Mouse (Mus musculus): ENCODE results near the gene Hist1h2bb. TPM values are rescaled to one million over a fixed set of nuclear protein-coding genes. Genes with fewer than 3 reads are reported as not detected.
"Not testable (repeated sequence)": the region's sequence is repeated elsewhere in the genome, so short reads cannot be mapped to it uniquely, and the experiment has no call there.

The Hist1h2bb gene
- polyA plus RNA-seq, 1 experiment from 2014 or later, result 2.1 TPM

DNA sequence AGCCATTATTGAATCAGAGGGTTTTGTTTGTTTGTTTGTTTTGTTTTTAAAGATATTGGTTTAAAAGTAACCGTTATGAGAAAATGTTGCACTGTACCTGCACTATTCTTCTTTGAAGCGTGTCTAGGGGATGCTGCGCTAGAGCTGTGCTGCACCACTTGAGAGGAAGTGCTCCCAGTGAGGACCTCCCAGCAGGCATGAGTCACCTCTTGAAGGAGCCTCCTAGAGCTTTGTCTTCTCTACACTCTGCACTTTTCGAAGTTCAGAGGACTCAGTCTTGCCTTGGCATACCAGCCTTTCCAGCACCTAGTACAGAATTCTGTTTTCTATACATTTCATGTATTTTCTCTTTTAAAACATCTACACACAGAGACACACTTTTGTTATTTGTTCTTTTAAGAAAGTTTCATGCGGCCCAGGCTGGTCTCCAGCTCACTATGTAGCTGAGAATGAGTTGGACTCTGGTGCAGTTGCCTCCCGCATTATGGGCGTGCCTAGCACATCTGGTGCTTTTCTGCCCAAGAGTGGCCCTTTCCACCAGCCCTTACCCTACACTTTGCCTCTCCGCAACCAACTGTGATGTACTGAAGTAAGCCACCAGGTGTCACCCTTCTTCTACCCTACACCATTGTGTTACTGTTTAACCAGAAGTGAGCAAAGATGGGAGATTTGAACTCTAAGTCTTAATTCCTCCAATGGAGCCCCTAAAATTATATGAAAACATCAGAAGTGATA lies 45.6 kb upstream of the Hist1h2bb start:
- 27% methylated on average over 8 of the region's 8 CpGs for WGBS
- no peak overlapping the region for H3K4me2 ChIP-seq (ENCODE audit: low read length)
- H3K27me3 ChIP-seq (ENCODE audit: insufficient read depth, low read length), result no peaks in the 10 kb centered on the region
- no peak overlapping the region for H3K27ac ChIP-seq
- H3K36me3 ChIP-seq (ENCODE audit: insufficient read depth, low read length), result no peaks in the 10 kb centered on the region
- H3K4me1 ChIP-seq (replicated peaks; ENCODE audit: insufficient read depth, low read length), result no peaks in the 10 kb centered on the region
- no peaks in the 10 kb centered on the region for H3K9me3 ChIP-seq (replicated peaks; ENCODE audit: low read length)
- DNase-seq (ENCODE audit: low spot score) (peak; percentile 94), ATAC-seq (replicated peaks; ENCODE audit: low FRiP score, low read depth) (peak; percentile 69)
- TF ChIP-seq CTCF (IDR thresholded peaks at IDR 0.05; ENCODE audit: low read depth), result peak; percentile 89
- H3K4me3 ChIP-seq (replicated peaks; ENCODE audit: low read depth, low read length), result no peak overlapping the region
- H3K9ac ChIP-seq (ENCODE audit: low read depth, low read length), result no peak overlapping the region

- Histone ChIP-seq H3K36me3 (ENCODE audit: insufficient read depth, low read length) (no peaks in the 10 kb centered on the region), H3K4me1 (replicated peaks; ENCODE audit: insufficient read depth, low read length) (no peaks in the 10 kb centered on the region), H3K27me3 (ENCODE audit: insufficient read depth, low read length) (no peaks in the 10 kb centered on the region), H3K27ac (no peak overlapping the region), H3K9me3 (replicated peaks; ENCODE audit: low read length) (no peaks in the 10 kb centered on the region), H3K4me3 (replicated peaks; ENCODE audit: low read depth, low read length) (no peak overlapping the region), H3K4me2 (ENCODE audit: low read length) (no peak overlapping the region), H3K9ac (ENCODE audit: low read depth, low read length) (no peak overlapping the region)
- no peak for TF ChIP-seq CTCF (IDR thresholded peaks at IDR 0.05; ENCODE audit: low read depth)
- DNase-seq (ENCODE audit: low spot score) (no peak), ATAC-seq (replicated peaks; ENCODE audit: low FRiP score, low read depth) (no peak)
- 80% methylated on average over 4 of the region's 4 CpGs for WGBS
Observed at GRCm38 (mm10) chr13:23702220-23702619, 44.3 kb upstream of the Hist1h2bb start.

DNA sequence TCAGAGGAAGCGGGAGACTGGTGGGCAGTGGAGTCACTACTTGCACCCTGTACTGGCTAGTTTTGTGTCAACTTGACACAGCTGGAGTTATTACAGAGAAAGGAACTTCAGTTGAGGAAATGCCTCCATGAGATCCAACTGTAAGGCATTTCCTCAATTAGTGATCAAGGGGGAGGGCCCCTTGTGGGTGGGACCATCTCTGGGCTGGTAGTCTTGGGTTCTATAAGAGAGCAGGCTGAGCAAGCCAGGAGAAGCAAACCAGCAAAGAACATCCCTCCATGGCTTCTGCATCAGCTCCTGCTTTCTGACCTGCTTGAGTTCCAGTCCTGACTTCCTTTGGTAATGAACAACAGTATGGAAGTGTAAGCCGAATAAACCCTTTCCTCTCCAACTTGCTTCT lies 43.7 kb upstream of the Hist1h2bb start:
- not testable (repeated sequence) for ATAC-seq (replicated peaks; ENCODE audit: low FRiP score, low read depth); H3K9ac ChIP-seq (ENCODE audit: low read depth, low read length); DNase-seq (ENCODE audit: low spot score); H3K27me3 ChIP-seq (ENCODE audit: insufficient read depth, low read length); H3K4me3 ChIP-seq (replicated peaks; ENCODE audit: low read depth, low read length); H3K27ac ChIP-seq; H3K4me2 ChIP-seq (ENCODE audit: low read length); H3K9me3 ChIP-seq (replicated peaks; ENCODE audit: low read length); H3K4me1 ChIP-seq (replicated peaks; ENCODE audit: insufficient read depth, low read length); H3K36me3 ChIP-seq (ENCODE audit: insufficient read depth, low read length)
- 57% methylated on average over 2 of the region's 2 CpGs for WGBS

GRCm38 (mm10) chr13:23705751-23706356 lies 40.7 kb upstream of the Hist1h2bb start:
- Histone ChIP-seq H3K36me3 (ENCODE audit: insufficient read depth, low read length) (no peaks in the 10 kb centered on the region), H3K4me1 (replicated peaks; ENCODE audit: insufficient read depth, low read length) (no peaks in the 10 kb centered on the region), H3K9me3 (replicated peaks; ENCODE audit: low read length) (no peaks in the 10 kb centered on the region), H3K4me2 (ENCODE audit: low read length) (no peak overlapping the region), H3K27me3 (ENCODE audit: insufficient read depth, low read length) (no peaks in the 10 kb centered on the region), H3K4me3 (replicated peaks; ENCODE audit: low read depth, low read length) (no peak overlapping the region), H3K27ac (no peak overlapping the region), H3K9ac (ENCODE audit: low read depth, low read length) (no peak overlapping the region)
- no peak for DNase-seq (ENCODE audit: low spot score)
- ATAC-seq (replicated peaks; ENCODE audit: low FRiP score, low read depth), result no peak
- WGBS, result 88% methylated on average over 7 of the region's 7 CpGs
- no peak for TF ChIP-seq CTCF (IDR thresholded peaks at IDR 0.05; ENCODE audit: low read depth)

GRCm38 (mm10) chr13:23706771-23707170 lies 39.8 kb upstream of the Hist1h2bb start:
- no peak for DNase-seq (ENCODE audit: low spot score)
- no peak overlapping the region for H3K9ac ChIP-seq (ENCODE audit: low read depth, low read length)
- no peak overlapping the region for H3K4me3 ChIP-seq (replicated peaks; ENCODE audit: low read depth, low read length)
- H3K9me3 ChIP-seq (replicated peaks; ENCODE audit: low read length), result no peaks in the 10 kb centered on the region
- no peak for ATAC-seq (replicated peaks; ENCODE audit: low FRiP score, low read depth)
- H3K4me1 ChIP-seq (replicated peaks; ENCODE audit: insufficient read depth, low read length), result no peaks in the 10 kb centered on the region
- no peaks in the 10 kb centered on the region for H3K27me3 ChIP-seq (ENCODE audit: insufficient read depth, low read length)
- 93% methylated on average over 12 of the region's 12 CpGs for WGBS
- no peak for TF ChIP-seq CTCF (IDR thresholded peaks at IDR 0.05; ENCODE audit: low read depth)
- H3K4me2 ChIP-seq (ENCODE audit: low read length), result no peak overlapping the region
- H3K27ac ChIP-seq, result no peak overlapping the region
- H3K36me3 ChIP-seq (ENCODE audit: insufficient read depth, low read length), result no peaks in the 10 kb centered on the region

- Histone ChIP-seq H3K4me1 (replicated peaks; ENCODE audit: insufficient read depth, low read length) (no peaks in the 10 kb centered on the region), H3K36me3 (ENCODE audit: insufficient read depth, low read length) (no peaks in the 10 kb centered on the region), H3K9ac (ENCODE audit: low read depth, low read length) (no peak overlapping the region), H3K27me3 (ENCODE audit: insufficient read depth, low read length) (no peaks in the 10 kb centered on the region), H3K4me2 (ENCODE audit: low read length) (no peak overlapping the region), H3K9me3 (replicated peaks; ENCODE audit: low read length) (no peaks in the 10 kb centered on the region), H3K4me3 (replicated peaks; ENCODE audit: low read depth, low read length) (no peak overlapping the region), H3K27ac (no peak overlapping the region)
- ATAC-seq (replicated peaks; ENCODE audit: low FRiP score, low read depth) (no peak), DNase-seq (ENCODE audit: low spot score) (no peak)
- WGBS, result 90% methylated on average over 4 of the region's 4 CpGs
- TF ChIP-seq CTCF (IDR thresholded peaks at IDR 0.05; ENCODE audit: low read depth), result no peak
Observed at GRCm38 (mm10) chr13:23708041-23708440, 38.5 kb upstream of the Hist1h2bb start.
